Mouse (Mus musculus): ENCODE measurements around the gene Scaf8.
"Not testable (repeated sequence)": the region's sequence is repeated elsewhere in the genome, so short reads cannot be mapped to it uniquely, and the experiment has no call there.

Gene Scaf8

DNA sequence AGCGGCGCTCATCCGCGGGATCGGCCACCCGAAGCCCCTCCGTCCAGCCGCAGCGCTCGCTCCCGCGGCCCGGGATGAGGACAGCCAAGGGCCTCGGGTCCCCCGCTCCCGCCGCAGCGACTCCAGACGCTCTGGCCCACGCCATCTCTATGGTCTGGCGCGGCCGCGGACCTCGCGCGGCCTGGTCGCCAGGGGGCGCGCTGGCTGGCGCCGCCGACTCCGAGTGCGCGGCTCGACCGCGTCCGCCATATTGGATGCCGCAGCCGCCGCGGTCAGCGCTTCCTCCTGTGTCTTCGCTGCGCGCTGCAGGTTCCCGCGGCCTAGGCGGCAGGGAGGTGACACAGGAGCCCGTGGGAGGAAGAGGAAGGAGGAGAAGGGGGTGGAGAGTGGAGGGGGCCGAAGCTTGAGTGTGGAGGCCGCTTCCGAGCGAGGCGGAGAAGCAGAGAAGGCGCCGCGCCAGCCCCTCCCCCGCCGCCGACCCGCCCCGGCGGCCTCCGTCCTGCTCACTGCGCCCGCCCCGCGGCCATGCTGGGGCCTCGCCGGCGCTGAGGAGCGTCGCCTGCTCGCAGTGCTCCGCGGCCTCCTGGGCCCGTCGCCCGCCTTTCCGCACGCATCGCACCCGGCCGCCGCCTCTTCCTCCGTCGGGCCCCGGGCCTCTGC lies at the start of gene Scaf8:
Scaf8 (plus strand) TSS at position 253 of the 660 bp plus-strand sequence.
- peak; percentile 75 for DNase-seq (ENCODE audit: low spot score)

DNA sequence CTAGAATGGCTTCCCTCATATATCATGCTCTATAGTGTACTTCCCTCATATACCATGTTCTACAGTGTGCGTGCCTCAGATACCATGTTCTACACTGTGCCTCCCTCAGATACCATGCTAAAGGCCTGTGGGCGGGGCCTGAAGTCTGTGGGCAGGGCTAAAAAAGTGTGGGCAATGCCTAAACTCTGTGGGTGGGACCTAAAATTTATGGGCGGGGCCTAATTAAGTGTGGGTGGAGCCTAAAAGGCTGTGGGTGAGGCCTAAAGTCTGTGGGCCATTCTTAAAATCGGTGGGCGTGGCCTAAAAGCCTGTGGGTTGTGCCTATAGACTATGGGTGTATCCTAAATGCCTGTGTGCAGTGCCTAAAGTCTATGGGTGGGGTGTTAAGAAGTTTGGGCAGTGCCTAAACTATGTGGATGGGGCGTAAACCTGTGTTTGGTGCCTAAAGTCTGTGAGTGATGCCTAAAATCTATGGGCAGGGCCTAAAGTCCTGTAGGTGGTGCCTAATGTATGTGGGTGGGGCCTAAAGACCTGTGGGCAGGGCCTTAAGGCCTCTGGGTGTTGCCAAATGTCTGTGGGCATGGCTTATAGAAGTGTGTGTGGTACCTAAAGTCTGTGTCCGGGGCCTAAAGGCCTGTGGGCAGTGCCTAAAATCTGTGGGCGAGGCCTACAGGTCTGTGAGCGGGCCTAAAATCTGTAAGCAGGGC lies 39.5 kb upstream of the Scaf8 start:
- DNase-seq (ENCODE audit: low spot score), result peak; percentile 10

DNA sequence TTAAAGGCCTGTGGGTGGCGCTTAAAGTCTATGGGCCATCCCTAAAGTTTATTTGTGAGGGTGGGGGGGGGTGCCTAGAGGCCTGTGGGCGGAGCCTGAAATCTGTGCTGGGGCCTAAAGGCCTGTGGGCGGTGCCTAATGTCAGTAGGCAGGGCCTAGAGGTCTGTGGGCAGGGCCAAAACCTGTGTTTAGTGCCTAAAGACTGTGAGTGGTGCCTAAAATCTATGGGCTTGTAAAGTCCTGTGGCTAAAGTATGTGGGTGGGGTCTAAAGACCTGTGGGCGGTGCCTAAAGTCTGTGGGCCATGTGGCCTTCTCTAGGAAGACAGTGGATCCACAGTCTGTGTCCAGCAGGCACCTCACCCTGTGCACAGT lies 38.9 kb upstream of the Scaf8 start:
- no peak for DNase-seq (ENCODE audit: low spot score)

DNA sequence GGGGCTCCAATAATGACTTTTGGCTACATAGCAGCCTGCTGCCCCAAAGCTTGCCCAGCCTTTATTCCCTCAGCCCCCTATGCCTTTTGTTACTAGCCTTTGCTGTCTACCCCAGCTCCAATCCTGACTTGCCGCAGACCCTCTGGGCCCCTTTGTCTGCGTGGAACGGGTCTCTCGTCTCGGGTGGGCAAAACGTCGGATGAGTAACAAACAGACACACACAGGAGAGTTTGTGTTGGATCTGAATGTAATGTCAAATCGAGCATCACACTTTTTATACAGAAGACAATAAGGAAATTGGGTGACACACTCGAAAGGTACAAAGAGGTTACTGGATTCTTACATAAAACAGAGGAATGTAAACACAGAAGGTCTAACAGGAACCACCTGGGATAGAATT lies 36.8 kb upstream of the Scaf8 start:
- not testable (repeated sequence) for DNase-seq (ENCODE audit: low spot score)

DNA sequence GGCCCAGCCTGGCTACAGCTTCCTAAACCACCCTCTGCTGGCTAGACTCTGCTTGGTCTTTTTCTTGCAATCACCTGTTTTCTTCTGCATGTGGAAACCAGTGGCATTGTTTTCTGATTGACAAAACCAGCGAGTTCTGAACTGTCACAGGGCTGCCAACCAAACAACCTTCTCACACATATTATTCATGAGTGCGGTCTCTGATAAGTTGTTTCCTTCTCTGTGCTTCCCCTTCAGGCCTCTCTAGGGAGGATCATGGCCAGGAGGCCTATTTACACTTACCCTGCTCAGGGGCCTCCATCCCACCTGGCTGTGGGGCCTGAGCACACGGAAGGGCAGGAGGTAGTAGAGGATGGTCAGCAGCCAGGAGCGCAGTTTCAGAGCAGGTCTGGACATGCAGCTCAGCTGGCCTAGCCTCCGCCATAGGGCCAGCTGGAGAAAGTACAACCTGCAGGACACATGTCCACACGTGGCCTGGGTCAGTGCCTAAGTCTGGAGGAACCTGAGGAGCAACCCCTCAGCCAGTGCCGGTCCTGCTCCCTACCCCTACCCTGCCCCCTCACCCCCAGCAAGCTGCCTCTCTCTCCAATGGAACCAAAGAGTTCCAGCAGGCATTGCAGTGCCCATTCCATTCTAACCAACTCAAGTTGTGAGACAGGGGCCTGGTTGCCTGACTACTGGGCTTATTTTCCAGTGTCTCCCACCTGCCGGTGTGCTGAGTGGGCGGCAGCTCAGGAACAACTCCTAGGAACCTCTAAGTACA lies 34.0 kb upstream of the Scaf8 start:
- not testable (repeated sequence) for DNase-seq (ENCODE audit: low spot score)

DNA sequence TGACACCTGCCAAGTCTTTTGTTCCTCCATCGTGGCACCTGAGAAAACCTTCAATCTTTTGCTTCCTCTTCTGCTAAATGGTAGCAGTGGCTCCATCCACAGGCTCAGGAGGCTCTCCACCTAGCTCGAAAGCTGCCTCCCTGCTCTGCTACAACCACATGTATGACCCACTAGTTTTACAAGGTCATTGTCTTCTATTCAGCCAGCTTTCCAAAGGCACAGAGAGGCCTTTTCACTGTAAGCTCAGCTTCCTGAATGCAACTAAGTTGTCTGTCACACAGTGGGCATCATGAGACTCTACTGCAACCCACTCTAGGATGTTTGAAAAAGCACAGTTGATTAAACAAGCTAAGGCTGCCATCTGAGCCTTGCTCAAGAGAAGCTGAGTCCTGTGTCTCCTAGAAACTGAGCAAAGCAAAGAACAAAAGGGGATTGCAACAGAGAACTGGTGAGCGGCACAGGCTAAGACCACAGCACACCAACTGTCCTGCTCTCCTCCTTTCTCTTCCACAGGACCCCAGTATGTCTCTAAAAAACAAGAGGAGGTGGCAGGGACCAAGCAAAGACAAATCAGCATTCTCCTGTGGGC lies 33.2 kb upstream of the Scaf8 start:
- not testable (repeated sequence) for DNase-seq (ENCODE audit: low spot score)

DNA sequence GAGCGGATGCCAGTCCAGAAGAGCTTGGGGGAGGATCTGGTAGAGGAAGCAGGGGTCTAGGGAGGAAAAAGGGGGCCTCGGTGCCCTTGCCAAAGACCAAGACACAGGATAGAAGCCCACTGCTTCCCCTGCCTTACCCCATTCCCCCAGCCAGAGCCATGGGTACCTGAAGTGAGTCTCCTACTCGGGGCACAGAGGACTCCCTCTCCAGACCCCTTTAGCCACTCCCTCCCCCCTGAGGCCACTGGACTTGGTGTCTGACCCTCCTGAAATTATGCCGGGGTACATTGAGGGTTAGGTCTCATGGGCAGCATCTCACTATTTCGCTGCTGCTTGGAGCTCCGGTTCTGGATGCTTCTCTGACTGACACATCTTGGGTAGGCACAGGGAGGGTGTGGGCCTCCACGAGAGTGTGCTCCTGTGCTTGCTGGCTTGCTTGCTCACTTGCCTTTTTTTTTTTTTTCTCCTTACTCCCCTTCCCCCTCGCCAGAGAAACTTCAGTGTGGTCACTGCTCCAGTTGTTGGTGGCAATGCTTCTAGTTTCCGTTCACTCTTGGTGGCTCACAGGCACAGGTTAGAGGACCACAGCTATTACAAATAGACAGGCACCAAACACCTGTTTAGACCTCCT lies 32.5 kb upstream of the Scaf8 start:
- DNase-seq (ENCODE audit: low spot score), result peak; percentile 29

DNA sequence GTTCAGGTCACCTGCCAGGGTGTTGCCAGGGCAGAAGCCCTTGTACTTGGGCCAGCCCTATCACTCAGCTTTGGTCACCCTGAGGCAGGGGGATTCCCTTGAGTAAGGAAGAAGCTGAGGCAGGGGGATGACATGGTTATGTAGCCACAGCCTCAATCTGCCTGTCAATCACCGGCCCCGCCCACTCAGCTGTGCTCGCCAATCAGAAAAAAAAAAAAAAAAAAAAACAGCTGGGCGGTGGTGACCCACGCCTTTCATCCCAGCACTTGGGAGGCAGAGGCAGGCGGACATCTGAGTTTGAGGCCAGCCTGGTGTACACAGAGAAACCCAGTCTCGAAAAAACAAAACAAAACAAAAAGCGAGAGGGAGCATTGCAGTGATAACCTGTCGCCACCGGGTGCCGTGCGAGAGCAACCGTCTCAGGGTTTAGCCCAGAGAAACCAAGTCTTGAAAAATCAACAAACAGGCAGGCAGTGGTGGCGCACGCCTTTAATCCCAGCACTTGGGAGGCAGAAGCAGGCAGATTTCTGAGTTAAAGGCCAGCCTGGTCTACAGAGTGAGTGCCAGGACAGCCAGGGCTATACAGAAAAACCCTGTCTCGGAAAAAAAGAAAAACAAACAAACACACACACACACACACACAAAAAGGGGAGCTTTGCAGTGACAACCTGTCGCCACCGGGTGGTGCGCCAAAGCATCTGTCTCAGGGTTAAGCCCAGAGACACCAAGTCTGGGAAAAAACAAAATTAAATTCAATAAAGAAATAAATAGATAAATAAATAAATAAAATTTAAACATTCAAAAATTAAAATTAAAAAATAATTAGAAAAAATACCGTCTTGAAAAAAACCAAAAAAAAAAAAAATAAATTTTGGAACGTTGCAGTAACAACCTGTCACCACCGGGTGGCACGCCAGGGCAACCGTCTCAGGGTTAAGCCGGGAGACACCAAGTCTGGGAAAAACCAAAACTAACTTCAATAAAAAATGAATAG lies 31.7 kb upstream of the Scaf8 start:
- DNase-seq (ENCODE audit: low spot score), result peak; percentile 46

DNA sequence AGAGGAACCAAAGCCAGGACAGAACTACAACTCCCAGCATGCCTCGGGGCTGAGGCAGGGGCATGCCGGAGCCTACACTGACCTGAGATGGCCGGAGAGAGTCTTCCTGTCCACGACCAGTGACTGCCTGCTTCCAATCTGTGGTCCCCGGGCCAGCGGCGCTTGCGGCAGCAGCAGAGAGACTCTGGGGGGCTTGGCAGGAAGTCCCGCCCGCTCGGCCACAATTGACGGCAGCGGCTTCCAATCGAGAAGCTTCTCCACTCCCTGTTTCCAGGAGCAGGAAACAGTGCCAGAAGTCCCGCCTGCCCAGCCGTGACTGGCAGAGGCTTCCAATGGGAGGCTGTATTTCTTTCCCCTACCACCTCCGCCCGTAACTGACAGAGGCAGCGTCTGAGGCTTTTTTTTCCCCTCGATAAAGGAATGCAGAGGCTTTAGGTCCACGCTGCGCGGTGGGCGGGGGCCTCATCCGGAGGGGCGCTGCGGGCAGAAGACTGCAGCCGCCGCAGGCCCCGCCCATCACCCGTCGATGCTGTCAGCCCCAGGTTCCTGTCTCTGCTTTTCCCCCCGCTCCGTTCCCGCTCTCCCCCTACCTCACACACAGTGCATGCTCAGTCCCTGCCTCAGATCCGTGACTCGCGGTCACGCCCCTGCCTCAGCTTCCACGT lies 30.8 kb upstream of the Scaf8 start:
- DNase-seq (ENCODE audit: low spot score), result peak; percentile 89

DNA sequence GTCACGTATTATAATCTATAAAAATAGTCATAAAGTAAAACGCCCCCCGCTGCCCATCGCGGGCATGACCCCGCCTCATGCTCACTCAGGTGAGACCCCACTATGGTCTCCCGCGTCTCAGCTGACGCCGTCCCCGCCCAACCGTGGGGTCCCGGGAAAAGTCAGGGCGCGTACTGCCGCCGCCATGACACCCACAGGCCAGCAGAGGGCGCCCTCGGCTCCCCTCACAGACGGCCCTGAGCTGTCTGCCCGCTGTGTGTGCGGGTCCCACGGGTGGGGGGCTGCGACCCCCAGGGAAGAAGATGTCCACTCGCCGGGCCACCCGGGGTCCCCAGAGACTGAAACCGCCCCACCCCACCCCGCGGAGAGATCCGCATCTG lies 30.2 kb upstream of the Scaf8 start:
- DNase-seq (ENCODE audit: low spot score), result peak; percentile 65

DNA sequence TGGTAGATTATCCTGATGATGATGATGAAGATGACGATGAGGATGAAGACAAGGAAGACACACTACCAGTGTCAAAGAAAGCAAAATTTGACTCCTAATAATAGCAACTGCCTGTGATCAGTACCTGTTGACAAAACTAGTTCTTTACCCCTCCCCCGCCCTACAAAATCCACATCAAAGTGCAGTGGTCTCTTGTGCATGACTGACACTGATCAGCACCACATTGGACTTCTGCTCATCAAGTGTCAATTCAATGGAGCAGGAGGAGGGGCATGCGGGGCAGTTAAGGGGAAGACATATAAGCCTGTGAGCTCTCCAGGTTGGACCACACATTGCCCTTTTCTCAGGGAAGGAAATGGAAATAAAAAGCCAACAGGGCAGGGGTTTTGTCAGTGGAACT lies 29.6 kb upstream of the Scaf8 start:
- no peak for DNase-seq (ENCODE audit: low spot score)

DNA sequence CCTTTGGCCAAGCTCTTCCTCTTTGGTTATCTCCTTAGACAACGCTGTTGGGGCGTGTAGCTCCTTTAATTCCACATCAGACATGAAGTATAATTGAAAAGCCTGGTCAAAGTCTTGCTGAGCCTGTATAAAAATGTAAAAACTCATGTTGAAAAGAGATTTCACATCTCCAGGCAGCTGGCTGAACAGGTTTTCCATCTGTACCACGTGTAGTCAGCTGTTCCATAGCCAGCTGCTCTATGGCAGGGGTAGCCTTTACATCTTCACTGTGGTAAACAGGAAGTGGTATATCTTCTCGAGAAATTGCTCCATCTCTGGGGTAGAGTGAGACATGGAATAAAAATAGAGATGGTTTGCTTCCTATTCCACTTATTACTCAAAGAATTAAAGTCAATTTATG lies 22.1 kb upstream of the Scaf8 start:
- no peak for DNase-seq (ENCODE audit: low spot score)

DNA sequence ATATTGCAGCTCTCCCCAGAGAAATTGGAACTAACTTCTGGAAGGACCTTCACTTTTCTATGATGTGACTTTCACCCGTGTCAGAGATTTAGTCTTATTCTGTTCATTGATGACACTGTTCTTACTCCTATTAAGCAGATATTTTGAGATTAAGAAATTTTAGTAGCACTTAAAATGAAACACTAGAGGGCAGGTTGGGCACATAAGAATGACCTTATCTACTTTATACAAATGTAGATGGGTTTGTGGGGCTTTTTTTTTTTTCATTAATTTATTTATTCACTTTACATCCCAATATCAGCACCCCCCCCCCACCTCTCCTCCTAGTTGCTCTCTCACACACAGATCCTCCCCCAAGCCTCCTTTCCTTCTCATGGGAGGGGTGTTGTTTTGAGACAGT lies 15.5 kb upstream of the Scaf8 start:
- not testable (repeated sequence) for DNase-seq (ENCODE audit: low spot score)

DNA sequence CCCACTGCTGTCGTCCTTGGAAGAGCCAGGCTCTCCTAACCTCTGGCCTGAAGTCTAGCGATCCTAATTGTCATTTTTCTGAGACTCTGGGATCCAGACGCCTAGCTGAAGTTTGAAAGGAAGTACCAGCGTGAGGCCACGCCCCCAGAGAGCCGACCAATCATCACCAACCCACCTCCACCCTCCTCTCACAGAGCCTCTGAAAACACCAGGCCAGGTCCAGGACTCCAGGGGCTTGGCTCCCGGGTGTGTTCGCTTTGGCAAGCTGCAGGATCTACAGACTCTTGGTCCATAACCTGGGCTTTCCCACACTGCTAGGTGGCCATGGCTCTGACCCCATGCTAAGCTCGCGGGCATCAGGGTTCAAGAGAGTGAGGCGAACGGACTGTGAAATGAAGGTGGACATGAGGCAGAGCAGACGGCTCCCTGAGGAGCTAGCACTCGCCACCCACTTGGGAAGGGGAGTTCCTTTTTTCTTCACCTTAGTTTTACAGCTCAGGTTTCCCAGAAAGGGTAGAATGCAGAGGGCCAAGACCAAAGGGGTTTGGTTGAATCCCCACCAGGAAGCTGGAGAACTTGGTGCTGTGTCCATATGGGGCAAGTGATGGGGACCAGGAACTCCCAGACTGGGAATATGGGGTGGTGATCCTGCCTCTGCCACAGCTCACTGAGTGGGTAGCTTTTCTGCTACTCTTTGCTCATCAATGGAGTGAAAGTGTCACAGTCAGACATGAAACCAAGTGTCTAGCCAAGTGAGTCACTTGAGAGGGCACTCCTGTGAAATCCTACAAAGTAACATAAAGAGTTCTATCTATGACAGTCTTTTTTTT lies 12.2 kb upstream of the Scaf8 start:
- DNase-seq (ENCODE audit: low spot score), result peak; percentile 76

DNA sequence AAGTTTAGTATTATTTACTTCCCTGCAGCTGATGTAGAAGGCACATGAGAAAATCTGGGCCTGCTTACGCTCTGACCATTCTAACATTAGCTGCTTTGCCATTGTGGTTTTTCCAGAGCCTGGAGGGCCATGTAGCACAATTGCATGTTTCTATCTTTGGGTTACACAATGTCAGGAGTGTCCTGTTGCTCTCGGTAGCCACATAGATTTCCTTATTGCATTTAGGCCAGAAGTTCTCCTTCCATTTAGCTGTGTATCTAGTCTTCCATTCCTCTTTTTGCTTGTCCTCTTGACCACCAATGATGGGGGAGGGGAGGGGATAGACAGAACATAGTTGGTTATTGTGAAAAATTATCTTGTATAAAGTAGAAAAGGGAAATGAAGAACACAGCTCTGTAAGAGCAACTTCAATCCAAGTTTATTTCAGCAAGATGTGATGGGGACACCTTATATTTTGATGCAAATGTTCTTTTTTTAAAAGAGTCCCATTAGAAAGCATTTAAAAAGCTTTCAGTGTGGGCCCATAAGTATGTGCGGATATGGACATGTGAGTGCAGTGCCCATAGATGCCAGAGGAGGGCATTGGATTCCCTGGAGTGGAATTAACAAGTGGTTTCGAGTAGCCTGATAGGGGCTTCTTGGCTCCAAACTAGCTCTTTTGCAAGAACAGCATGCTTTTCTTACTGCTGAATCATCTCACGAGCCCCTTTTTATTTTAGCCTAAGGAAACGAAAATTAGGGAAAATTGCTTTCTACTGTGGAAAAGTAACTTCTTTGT lies 10.4 kb upstream of the Scaf8 start:
- no peak for DNase-seq (ENCODE audit: low spot score)

DNA sequence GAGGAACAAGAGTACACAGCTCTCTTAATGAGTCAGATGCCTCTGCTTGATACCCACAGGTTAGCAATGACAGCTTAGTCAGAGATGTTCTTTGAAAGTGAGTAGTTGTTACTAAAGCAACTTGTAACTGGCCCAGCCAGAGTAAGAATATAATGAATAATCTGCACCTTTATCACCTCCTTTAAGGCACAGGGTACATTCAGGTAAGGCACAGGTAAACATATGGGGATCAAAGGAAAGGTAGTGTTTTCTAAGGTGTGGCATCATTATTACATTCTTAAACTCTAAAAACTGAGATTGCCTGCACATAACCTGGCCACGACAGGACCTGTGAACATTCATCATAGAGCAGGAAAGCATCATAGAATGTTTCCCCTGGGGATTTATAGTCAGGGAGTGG lies 9.8 kb upstream of the Scaf8 start:
- no peak for DNase-seq (ENCODE audit: low spot score)

DNA sequence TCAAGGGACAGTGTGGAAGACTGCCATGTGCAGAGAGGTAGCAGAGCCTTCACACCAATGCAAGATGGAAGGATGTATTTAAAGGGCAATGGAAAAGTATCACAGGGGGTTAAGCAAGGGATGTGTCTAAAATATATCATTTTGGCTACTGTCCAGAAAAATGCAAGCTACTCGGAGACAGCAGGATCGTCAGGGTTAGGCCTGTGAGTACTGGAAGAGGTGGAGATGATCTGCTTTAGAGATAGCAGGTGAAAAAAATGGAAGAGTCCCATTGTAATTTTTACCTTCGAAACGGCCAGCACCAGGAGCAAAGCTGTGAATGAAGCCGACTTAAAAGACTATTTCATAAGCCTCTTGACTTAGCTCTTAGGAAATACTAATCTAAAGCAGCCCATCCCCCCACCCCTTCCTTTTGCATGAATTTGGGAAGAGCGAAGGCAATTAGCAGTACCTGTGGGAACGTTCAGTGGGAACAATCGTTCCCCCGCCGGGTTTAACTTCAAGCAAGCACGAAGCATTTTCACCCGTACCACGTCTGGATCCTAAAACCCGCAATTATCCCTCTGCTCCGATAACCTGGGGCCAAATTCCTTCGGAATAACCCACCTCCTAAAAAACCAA lies 925 bp upstream of the Scaf8 start:
- peak; percentile 31 for DNase-seq (ENCODE audit: low spot score)

DNA sequence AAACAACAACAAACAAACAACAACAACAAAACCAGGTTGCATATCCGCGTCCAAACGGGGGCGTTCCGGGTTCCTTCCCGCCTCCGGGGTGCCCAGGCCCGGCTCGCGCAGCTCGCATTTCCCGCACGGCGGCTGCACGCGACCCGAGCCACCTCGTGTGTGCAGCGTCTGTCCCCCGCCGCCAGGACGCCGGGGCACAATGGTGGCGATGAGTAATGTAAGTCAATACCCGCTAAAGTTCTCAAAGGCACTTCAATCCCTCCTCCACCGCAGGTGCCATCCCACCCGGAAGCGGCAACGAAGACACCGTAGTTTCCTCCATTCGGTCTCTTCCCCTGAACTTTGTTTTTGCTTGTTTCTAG lies 433 bp upstream of the Scaf8 start:
- DNase-seq (ENCODE audit: low spot score), result no peak
